Mouse (Mus musculus) left cerebral cortex, postnatal 25 days (tissue): ENCODE measurements around the gene Zfp668. TPM values are rescaled to one million over a fixed set of nuclear protein-coding genes. Genes with fewer than 3 reads are reported as not detected.

ENCODE experiments used
- DNase-seq, 2 experiments: peaks; one replicate each; pipeline ENCODE4 v3.0.0; 2022; ENCODE audit warnings: low spot score in 2 of 2, mixed read lengths in 1 of 2
- intact Hi-C: fragments of 180-260 bp; cut with DNase I; formaldehyde crosslinking; loops from one replicate; pipeline ENCODE4 v1.15.1; 2025
- total RNA-seq, 2 experiments: library from RNA; stranded (reverse); gene quantifications; 2 replicates each; pipeline ENCODE4 v1.2.3; 2021

The Zfp668 gene
- 10 to 100 TPM; 20.6 to 20.7 TPM for total RNA-seq

- intact Hi-C loops: loop anchor here (1.0 to 5.0 kb wide), 3 partner anchors 18 to 54 kb away; partner anchors contain the start of genes Gm21974, Stx1b, Stx4a and Vkorc1
- peak; percentile 93 to 94 for DNase-seq
These were observed at the start of gene Zfp668 for GRCm38 (mm10) chr7:127876467-127877348. Gene Zfp668, minus strand, starts transcription at chr7:127876828.

- intact Hi-C loops: no loop called here
- DNase-seq: no peak
These were observed 49.4 kb upstream of the Zfp668 start for GRCm38 (mm10) chr7:127926066-127926465.

GRCm38 (mm10) chr7:127925252-127925651, 48.6 kb upstream of the Zfp668 start:
- no peak for DNase-seq
- intact Hi-C loops: no loop called here

- intact Hi-C loops: no loop called here
- DNase-seq: no peak
These were observed 47.1 kb upstream of the Zfp668 start for GRCm38 (mm10) chr7:127923714-127924113.

GRCm38 (mm10) chr7:127922451-127923275, 46.0 kb upstream of the Zfp668 start:
- DNase-seq: peak in 1 of 2 experiments; percentile 57

GRCm38 (mm10) chr7:127921516-127921915, 44.9 kb upstream of the Zfp668 start:
- peak in 1 of 2 experiments; percentile 31 for DNase-seq
- intact Hi-C loops: no loop called here

More at GRCm38 (mm10) chr7:127922451-127923275, 46.0 kb upstream of the Zfp668 start:
- intact Hi-C loops: no loop called here

GRCm38 (mm10) chr7:127919290-127919689, 42.7 kb upstream of the Zfp668 start:
- intact Hi-C loops: no loop called here

GRCm38 (mm10) chr7:127918203-127918602, 41.6 kb upstream of the Zfp668 start:
- peak in 1 of 2 experiments; percentile 35 for DNase-seq
- intact Hi-C loops: no loop called here

More at GRCm38 (mm10) chr7:127919290-127919689, 42.7 kb upstream of the Zfp668 start:
- no peak for DNase-seq

- intact Hi-C loops: no loop called here
- DNase-seq: no peak
These were observed 38.7 kb upstream of the Zfp668 start for GRCm38 (mm10) chr7:127915293-127915692.

GRCm38 (mm10) chr7:127912938-127913337, 36.3 kb upstream of the Zfp668 start:
- intact Hi-C loops: no loop called here
- DNase-seq: no peak

- peak; percentile 87 to 93 for DNase-seq
These were observed 35.7 kb upstream of the Zfp668 start, which contains the start of gene Kat8 for GRCm38 (mm10) chr7:127912190-127912871. Gene Kat8, plus strand, starts transcription at chr7:127912516.

GRCm38 (mm10) chr7:127908656-127909055, 32.0 kb upstream of the Zfp668 start:
- DNase-seq: no peak
- intact Hi-C loops: no loop called here

More at GRCm38 (mm10) chr7:127912190-127912871, 35.7 kb upstream of the Zfp668 start, which contains the start of gene Kat8:
- intact Hi-C loops: no loop called here

GRCm38 (mm10) chr7:127907939-127908338, 31.3 kb upstream of the Zfp668 start:
- intact Hi-C loops: no loop called here
- no peak for DNase-seq

- peak; percentile 83 to 86 for DNase-seq
- intact Hi-C loops: no loop called here
These were observed 27.6 kb upstream of the Zfp668 start, which contains the start of gene Bckdk for GRCm38 (mm10) chr7:127903971-127904796. Gene Bckdk, plus strand, starts transcription at chr7:127904082.

- intact Hi-C loops: loop anchor here (1.0 kb wide), 1 partner anchor 92 kb away; no protein-coding TSS in a partner anchor
These were observed 25.1 kb upstream of the Zfp668 start for GRCm38 (mm10) chr7:127901772-127902171.

GRCm38 (mm10) chr7:127899997-127900396, 23.4 kb upstream of the Zfp668 start:
- DNase-seq: no peak
- intact Hi-C loops: no loop called here

More at GRCm38 (mm10) chr7:127901772-127902171, 25.1 kb upstream of the Zfp668 start:
- DNase-seq: no peak

GRCm38 (mm10) chr7:127898179-127898956, 21.7 kb upstream of the Zfp668 start:
- no peak for DNase-seq
- intact Hi-C loops: no loop called here

- intact Hi-C loops: no loop called here
These were observed 20.9 kb upstream of the Zfp668 start for GRCm38 (mm10) chr7:127897542-127897941.

More at GRCm38 (mm10) chr7:127897542-127897941, 20.9 kb upstream of the Zfp668 start:
- DNase-seq: no peak
